In the genomic region with DNA sequence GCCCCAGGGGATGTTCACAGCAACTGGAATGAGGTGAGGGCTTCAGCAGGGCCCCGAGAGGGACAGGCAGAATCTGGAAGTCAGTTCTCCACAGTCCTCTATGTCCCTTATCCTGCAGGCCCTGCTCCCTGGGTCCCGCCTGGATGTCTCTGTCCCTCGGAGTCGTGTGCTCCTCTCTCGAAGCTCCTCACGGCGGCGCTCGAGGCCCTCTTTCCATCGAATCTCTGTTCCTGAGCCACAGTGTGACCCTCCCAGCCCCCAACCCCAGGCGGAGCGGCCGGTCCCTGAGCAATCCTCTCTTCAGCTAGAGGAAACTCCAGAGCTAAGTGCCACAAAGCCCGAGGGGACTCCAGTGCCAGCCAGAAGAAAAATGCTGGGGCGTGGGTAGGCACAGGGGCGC, we compare ENCODE assay signal across 7 mouse cellular contexts. TPM values are rescaled to one million over a fixed set of nuclear protein-coding genes. Genes with fewer than 3 reads are reported as not detected.
DNase-seq lines count a peak whose midpoint lies in the region; ATAC-seq and TF ChIP-seq lines count a peak whose summit lies in the region.

No protein-coding gene starts in this region.

- no peaks in the 10 kb centered on the region for H3K36me3 ChIP-seq in ES-Bruce4 (ENCODE audit: control insufficient read depth, insufficient read depth, low read length, poor library complexity, severe bottlenecking)
- H3K36me3 ChIP-seq in hindbrain, embryonic 12.5 days = no peaks in the 10 kb centered on the region
- H3K36me3 ChIP-seq in limb, embryonic 12.5 days = no peaks in the 10 kb centered on the region
- no peaks in the 10 kb centered on the region for H3K36me3 ChIP-seq in midbrain, embryonic 16.5 days (ENCODE audit: control insufficient read depth, insufficient read depth, low read length)

- no peaks in the 10 kb centered on the region for H3K9me3 ChIP-seq in ES-Bruce4 (replicated peaks; ENCODE audit: control insufficient read depth, insufficient read depth, low read length, poor library complexity, severe bottlenecking)
- no peaks in the 10 kb centered on the region for H3K9me3 ChIP-seq in hindbrain, embryonic 12.5 days (replicated peaks)
- no peaks in the 10 kb centered on the region for H3K9me3 ChIP-seq in limb, embryonic 12.5 days
- no peaks in the 10 kb centered on the region for H3K9me3 ChIP-seq in midbrain, embryonic 16.5 days (replicated peaks; ENCODE audit: control insufficient read depth, low read length, poor library complexity, severe bottlenecking)

- H3K4me3 ChIP-seq in ES-Bruce4 (ENCODE audit: low read depth, low read length) = peak overlapping the region; percentile 29
- H3K4me3 ChIP-seq in embryonic fibroblast, embryonic 13.5 days (ENCODE audit: insufficient read depth, low read length) = no peak overlapping the region
- H3K4me3 ChIP-seq in hindbrain, embryonic 12.5 days = no peak overlapping the region
- H3K4me3 ChIP-seq in limb, embryonic 12.5 days (replicated peaks) = 0 out of 2 replicates have a peak overlapping the region, but pooled peaks have one; percentile 1
- H3K4me3 ChIP-seq in midbrain, embryonic 16.5 days (ENCODE audit: low read depth, low read length) = no peak overlapping the region

- peak; percentile 81 for TF ChIP-seq CTCF in ES-Bruce4 (IDR thresholded peaks at IDR 0.05; ENCODE audit: low read depth, low read length)
- TF ChIP-seq CTCF in embryonic fibroblast, embryonic 13.5 days (IDR thresholded peaks at IDR 0.05; ENCODE audit: borderline replicate concordance, insufficient read depth, low read length) = peak; percentile 34; the same call in 1 of the 2 replicates

- peaks cover 1% of the 10 kb centered on the region for H3K4me1 ChIP-seq in ES-Bruce4 (ENCODE audit: control insufficient read depth, insufficient read depth, low read length)
- H3K4me1 ChIP-seq in embryonic fibroblast, embryonic 13.5 days (ENCODE audit: control insufficient read depth, insufficient read depth, low read length) = 0 out of 2 replicates have a peak, but pooled peaks cover 7% of the 10 kb centered on the region
- peaks cover 9% of the 10 kb centered on the region for H3K4me1 ChIP-seq in hindbrain, embryonic 12.5 days
- peaks cover 9% of the 10 kb centered on the region; the same call in 1 of the 2 replicates for H3K4me1 ChIP-seq in limb, embryonic 12.5 days (replicated peaks)
- H3K4me1 ChIP-seq in midbrain, embryonic 16.5 days (ENCODE audit: control insufficient read depth, insufficient read depth, low read length) = no peaks in the 10 kb centered on the region; the same call in 1 of the 2 replicates

- no peak for TF ChIP-seq POLR2A in ES-Bruce4 (IDR thresholded peaks at IDR 0.05; ENCODE audit: insufficient read depth, low read length)
- no peak for TF ChIP-seq POLR2A in embryonic fibroblast, embryonic 13.5 days (IDR thresholded peaks at IDR 0.05; ENCODE audit: low read depth, low read length)

- no peaks in the 10 kb centered on the region for H3K27me3 ChIP-seq in ES-Bruce4 (ENCODE audit: control insufficient read depth, insufficient read depth, low read length, poor library complexity, severe bottlenecking)
- H3K27me3 ChIP-seq in hindbrain, embryonic 12.5 days = peaks cover 29% of the 10 kb centered on the region
- peaks cover 38% of the 10 kb centered on the region for H3K27me3 ChIP-seq in limb, embryonic 12.5 days
- no peaks in the 10 kb centered on the region; the same call in 1 of the 2 replicates for H3K27me3 ChIP-seq in midbrain, embryonic 16.5 days (ENCODE audit: control insufficient read depth, insufficient read depth, low read depth, low read length)

- TF ChIP-seq EP300 in ES-Bruce4 (IDR thresholded peaks at IDR 0.05; ENCODE audit: insufficient read depth, low read depth, low read length) = no peak

- H3K27ac ChIP-seq in ES-Bruce4 (ENCODE audit: insufficient read depth, low read length) = no peak overlapping the region
- no peak overlapping the region for H3K27ac ChIP-seq in embryonic fibroblast, embryonic 13.5 days (ENCODE audit: insufficient read depth, low read length)
- H3K27ac ChIP-seq in hindbrain, embryonic 12.5 days = no peak overlapping the region
- no peak overlapping the region for H3K27ac ChIP-seq in limb, embryonic 12.5 days
- no peak overlapping the region for H3K27ac ChIP-seq in midbrain, embryonic 16.5 days (ENCODE audit: low read length)

- H3K4me2 ChIP-seq in hindbrain, embryonic 12.5 days (replicated peaks) = peak overlapping the region; percentile 32
- peak overlapping the region; percentile 46 for H3K4me2 ChIP-seq in limb, embryonic 12.5 days
- H3K4me2 ChIP-seq in midbrain, embryonic 16.5 days (ENCODE audit: low read length) = peak overlapping the region; percentile 19; the same call in 1 of the 2 replicates

- 3% methylated on average over 16 of the region's 16 CpGs for WGBS in hindbrain, embryonic 12.5 days
- WGBS in limb, embryonic 12.5 days = 4% methylated on average over 16 of the region's 16 CpGs
- 6% methylated on average over 16 of the region's 16 CpGs for WGBS in midbrain, embryonic 16.5 days

- 0 out of 2 replicates have a peak, but pooled peaks have one; percentile 36 for ATAC-seq in hindbrain, embryonic 12.5 days (ENCODE audit: low FRiP score)
- peak; percentile 39; the same call in 1 of the 2 replicates for ATAC-seq in limb, embryonic 12.5 days (ENCODE audit: insufficient number of reproducible peaks, insufficient read depth, low FRiP score, low TSS enrichment, low read depth)
- no peak for ATAC-seq in midbrain, embryonic 16.5 days

- peak overlapping the region; percentile 31 for H3K9ac ChIP-seq in ES-Bruce4 (ENCODE audit: low read depth, poor library complexity, severe bottlenecking)
- peak overlapping the region; percentile 32; the same call in 1 of the 2 replicates for H3K9ac ChIP-seq in hindbrain, embryonic 12.5 days
- peak overlapping the region; percentile 50 for H3K9ac ChIP-seq in limb, embryonic 12.5 days (replicated peaks)
- peak overlapping the region; percentile 23; the same call in 1 of the 2 replicates for H3K9ac ChIP-seq in midbrain, embryonic 16.5 days (ENCODE audit: low read depth, low read length)

- DNase-seq in 3134 (ENCODE audit: extremely low read depth, insufficient read length, low spot score) = peak; percentile 68
- peak; percentile 51 for DNase-seq in yolk sac, embryonic 10.5 days (ENCODE audit: low spot score)

RNA-seq across cellular contexts. Expression of a gene that starts 2.2 kb away (rescaled TPM):
- polyA plus RNA-seq in ES-Bruce4 (2011; ENCODE audit: insufficient read depth, insufficient read length, low read depth, missing spikeins) = 44.9 and 52.5 TPM in 2 replicates
- polyA plus RNA-seq in embryonic fibroblast, embryonic 13.5 days (2011; ENCODE audit: insufficient read length, low read depth, missing spikeins) = 12.4 and 16.7 TPM in 2 replicates
- polyA plus RNA-seq in hindbrain, embryonic 12.5 days (2016; fragmentation: Nextera tagmentation; extraction: Ambion mirVana) = 31.7 and 33.7 TPM in 2 replicates
- polyA plus RNA-seq in limb, embryonic 12.5 days (2016; fragmentation: Nextera tagmentation; extraction: Ambion mirVana) = 34.0 TPM in 2 replicates
- 36.4 and 37.7 TPM in 2 replicates for polyA plus RNA-seq in midbrain, embryonic 16.5 days (2015; fragmentation: Nextera tagmentation; extraction: Ambion mirVana)

RNA-seq across cellular contexts. Expression of a gene that starts 3.0 kb away (rescaled TPM):
- 2.0 and 2.4 TPM in 2 replicates for polyA plus RNA-seq in ES-Bruce4 (2011; ENCODE audit: insufficient read depth, insufficient read length, low read depth, missing spikeins)
- 9.3 and 10.0 TPM in 2 replicates for polyA plus RNA-seq in embryonic fibroblast, embryonic 13.5 days (2011; ENCODE audit: insufficient read length, low read depth, missing spikeins)
- polyA plus RNA-seq in hindbrain, embryonic 12.5 days (2016; fragmentation: Nextera tagmentation; extraction: Ambion mirVana) = 0.39 and 0.43 TPM in 2 replicates
- 0.56 and 0.90 TPM in 2 replicates for polyA plus RNA-seq in limb, embryonic 12.5 days (2016; fragmentation: Nextera tagmentation; extraction: Ambion mirVana)
- 0.31 TPM in 2 replicates for polyA plus RNA-seq in midbrain, embryonic 16.5 days (2015; fragmentation: Nextera tagmentation; extraction: Ambion mirVana)

RNA-seq across cellular contexts. Expression of a gene that starts 7.0 kb away (rescaled TPM):
- polyA plus RNA-seq in ES-Bruce4 (2011; ENCODE audit: insufficient read depth, insufficient read length, low read depth, missing spikeins) = not detected in 2 replicates
- not detected in 2 replicates for polyA plus RNA-seq in embryonic fibroblast, embryonic 13.5 days (2011; ENCODE audit: insufficient read length, low read depth, missing spikeins)
- not detected in 2 replicates for polyA plus RNA-seq in hindbrain, embryonic 12.5 days (2016; fragmentation: Nextera tagmentation; extraction: Ambion mirVana)
- not detected in 2 replicates for polyA plus RNA-seq in limb, embryonic 12.5 days (2016; fragmentation: Nextera tagmentation; extraction: Ambion mirVana)
- not detected in 2 replicates for polyA plus RNA-seq in midbrain, embryonic 16.5 days (2015; fragmentation: Nextera tagmentation; extraction: Ambion mirVana)

RNA-seq across cellular contexts. Expression of a gene that starts 21.6 kb away (rescaled TPM):
- polyA plus RNA-seq in ES-Bruce4 (2011; ENCODE audit: insufficient read depth, insufficient read length, low read depth, missing spikeins) = 348 and 363 TPM in 2 replicates
- 413 and 481 TPM in 2 replicates for polyA plus RNA-seq in embryonic fibroblast, embryonic 13.5 days (2011; ENCODE audit: insufficient read length, low read depth, missing spikeins)
- polyA plus RNA-seq in hindbrain, embryonic 12.5 days (2016; fragmentation: Nextera tagmentation; extraction: Ambion mirVana) = 201 and 206 TPM in 2 replicates
- polyA plus RNA-seq in limb, embryonic 12.5 days (2016; fragmentation: Nextera tagmentation; extraction: Ambion mirVana) = 202 and 205 TPM in 2 replicates
- polyA plus RNA-seq in midbrain, embryonic 16.5 days (2015; fragmentation: Nextera tagmentation; extraction: Ambion mirVana) = 177 and 184 TPM in 2 replicates

RNA-seq across cellular contexts. Expression of a gene that starts 42.9 kb away (rescaled TPM):
- 13.6 and 14.1 TPM in 2 replicates for polyA plus RNA-seq in ES-Bruce4 (2011; ENCODE audit: insufficient read depth, insufficient read length, low read depth, missing spikeins)
- 179 and 208 TPM in 2 replicates for polyA plus RNA-seq in embryonic fibroblast, embryonic 13.5 days (2011; ENCODE audit: insufficient read length, low read depth, missing spikeins)
- 2.8 and 3.8 TPM in 2 replicates for polyA plus RNA-seq in hindbrain, embryonic 12.5 days (2016; fragmentation: Nextera tagmentation; extraction: Ambion mirVana)
- 0.28 TPM in 1 of 2 replicates, not detected in the other for polyA plus RNA-seq in limb, embryonic 12.5 days (2016; fragmentation: Nextera tagmentation; extraction: Ambion mirVana)
- 6.1 and 9.5 TPM in 2 replicates for polyA plus RNA-seq in midbrain, embryonic 16.5 days (2015; fragmentation: Nextera tagmentation; extraction: Ambion mirVana)

Comparison
In these comparisons a context has a peak if more than half of its experiments do, and no peak if none do; other contexts are left out.
1. H3K4me3 ChIP-seq: peak in ES-Bruce4 (single experiment) and limb, embryonic 12.5 days (single experiment); none in embryonic fibroblast, embryonic 13.5 days (single experiment), hindbrain, embryonic 12.5 days (single experiment) and midbrain, embryonic 16.5 days (single experiment).
2. Peak in every context shown above with its lines, with median percentiles within 50 percentile points of each other: H3K9ac ChIP-seq and H3K4me2 ChIP-seq.